Mouse (Mus musculus) mesoderm, embryonic 11.5 days (tissue): ENCODE measurements around the gene Tenm3.

ENCODE experiments used
- DNase-seq: peaks from one replicate; pipeline ENCODE4 v3.0.0-alpha.2; 2012; ENCODE audit warnings: low read depth, low spot score

Tenm3 gene

GRCm38 (mm10) chr8:48342321-48343066, 501.3 kb downstream of the Tenm3 start:
- peak; percentile 51 for DNase-seq

- no peak for DNase-seq
Observed at GRCm38 (mm10) chr8:48341692-48342091, 502.1 kb downstream of the Tenm3 start.

DNA sequence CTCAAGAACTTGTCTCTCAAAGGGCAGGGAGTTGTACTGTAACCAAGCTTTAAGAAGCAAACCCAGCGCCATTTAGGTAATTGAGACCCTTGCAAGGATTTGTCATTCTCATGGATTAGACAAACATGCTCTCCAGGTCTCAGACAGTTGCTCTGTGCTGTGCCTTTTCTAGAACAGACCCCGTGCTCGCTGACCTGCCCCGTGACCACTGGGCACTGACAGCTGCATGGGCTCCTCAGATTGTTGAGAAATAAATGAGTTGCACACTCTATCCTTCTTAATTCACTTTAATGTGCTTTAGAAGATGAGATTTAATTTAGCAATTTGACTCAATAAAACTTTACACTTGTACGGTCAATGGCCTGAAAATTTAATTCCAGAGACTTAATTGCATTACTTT, 502.5 kb downstream of the Tenm3 start:
- no peak for DNase-seq

DNA sequence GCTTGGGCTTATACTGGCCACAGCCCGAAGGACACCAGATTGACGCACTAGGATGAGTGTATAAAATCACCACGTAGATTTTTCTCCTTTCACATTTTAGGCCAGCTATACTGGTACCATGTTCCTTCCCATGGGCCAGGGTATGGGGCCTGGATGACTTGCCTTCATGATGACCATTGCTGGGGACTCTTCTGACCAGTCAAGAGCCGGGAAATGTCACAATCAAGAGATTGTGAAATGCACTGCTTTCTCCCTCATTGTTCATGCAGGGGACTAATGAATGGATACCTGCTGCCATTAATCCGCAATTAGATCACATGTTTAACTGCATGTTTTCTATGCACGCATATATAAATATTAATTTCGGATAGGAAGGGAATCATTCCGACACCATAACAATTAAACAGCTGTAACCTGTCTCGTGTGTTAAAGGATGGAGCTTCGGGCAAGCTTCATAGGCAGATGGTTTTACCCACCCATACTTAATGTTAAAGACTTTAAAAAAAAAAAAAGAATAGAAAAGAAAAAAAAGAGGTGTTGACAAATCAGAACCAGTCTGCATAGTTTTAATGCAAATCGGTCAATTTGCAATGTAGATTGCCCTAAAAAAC, 521.0 kb downstream of the Tenm3 start:
- DNase-seq: no peak

DNA sequence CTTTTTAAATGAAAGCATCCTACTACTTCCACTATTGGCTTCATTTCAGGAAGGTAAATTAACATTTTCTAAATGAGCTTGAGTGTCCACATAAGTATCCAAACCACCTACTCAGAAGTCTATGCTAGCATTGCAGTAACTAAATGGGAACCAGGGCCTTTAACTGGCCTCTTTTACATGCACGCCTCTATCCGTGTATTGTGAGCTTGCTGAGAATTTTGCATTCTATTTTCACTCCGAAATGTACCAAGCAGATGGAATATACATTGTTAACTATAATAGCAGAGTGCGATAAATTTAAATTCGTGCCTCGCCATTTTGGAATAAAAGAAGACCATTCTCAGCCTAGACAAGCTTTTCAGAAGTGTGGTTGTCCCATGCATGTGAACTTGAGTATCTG, 521.5 kb downstream of the Tenm3 start:
- no peak for DNase-seq

DNA sequence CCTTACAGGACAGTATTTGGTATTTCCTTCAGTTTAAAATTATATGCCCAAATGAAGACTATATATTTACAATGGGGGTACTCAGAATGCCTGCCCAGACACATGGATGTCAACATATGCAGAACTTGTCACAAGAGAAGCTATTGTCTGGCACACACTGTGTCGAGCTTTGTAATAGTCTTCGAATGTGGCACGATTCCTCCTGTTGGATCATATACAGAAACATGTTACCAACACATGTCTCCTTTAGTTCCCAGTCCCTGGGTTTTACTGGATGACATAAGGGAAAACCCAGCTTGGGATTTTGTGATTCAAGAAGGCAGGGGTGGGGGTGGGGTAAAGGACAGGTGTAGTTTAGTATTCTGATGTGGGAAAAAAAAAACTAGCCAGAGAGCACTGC, 524.1 kb downstream of the Tenm3 start:
- no peak for DNase-seq

GRCm38 (mm10) chr8:48317498-48317897, 526.3 kb downstream of the Tenm3 start:
- DNase-seq: no peak

- no peak for DNase-seq
Observed at GRCm38 (mm10) chr8:48315605-48316004, 528.1 kb downstream of the Tenm3 start.

DNA sequence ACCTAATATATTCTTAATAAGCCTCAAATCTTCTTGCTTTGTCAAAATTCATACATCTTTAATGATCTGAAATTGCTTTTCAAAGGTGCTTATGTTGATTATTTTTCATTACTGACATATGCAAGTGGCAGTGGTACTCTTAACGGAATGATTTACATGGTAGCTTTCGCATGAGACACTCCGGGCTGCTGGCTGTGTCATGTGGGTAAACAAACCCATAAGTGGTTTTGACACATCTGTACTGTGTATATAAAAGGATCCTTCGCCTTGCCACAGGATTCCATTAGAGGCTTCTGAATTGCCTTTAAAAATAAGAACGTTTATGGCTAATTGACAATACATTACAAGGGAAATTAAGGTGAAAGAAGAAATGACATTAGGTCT, 529.8 kb downstream of the Tenm3 start:
- DNase-seq: no peak

DNA sequence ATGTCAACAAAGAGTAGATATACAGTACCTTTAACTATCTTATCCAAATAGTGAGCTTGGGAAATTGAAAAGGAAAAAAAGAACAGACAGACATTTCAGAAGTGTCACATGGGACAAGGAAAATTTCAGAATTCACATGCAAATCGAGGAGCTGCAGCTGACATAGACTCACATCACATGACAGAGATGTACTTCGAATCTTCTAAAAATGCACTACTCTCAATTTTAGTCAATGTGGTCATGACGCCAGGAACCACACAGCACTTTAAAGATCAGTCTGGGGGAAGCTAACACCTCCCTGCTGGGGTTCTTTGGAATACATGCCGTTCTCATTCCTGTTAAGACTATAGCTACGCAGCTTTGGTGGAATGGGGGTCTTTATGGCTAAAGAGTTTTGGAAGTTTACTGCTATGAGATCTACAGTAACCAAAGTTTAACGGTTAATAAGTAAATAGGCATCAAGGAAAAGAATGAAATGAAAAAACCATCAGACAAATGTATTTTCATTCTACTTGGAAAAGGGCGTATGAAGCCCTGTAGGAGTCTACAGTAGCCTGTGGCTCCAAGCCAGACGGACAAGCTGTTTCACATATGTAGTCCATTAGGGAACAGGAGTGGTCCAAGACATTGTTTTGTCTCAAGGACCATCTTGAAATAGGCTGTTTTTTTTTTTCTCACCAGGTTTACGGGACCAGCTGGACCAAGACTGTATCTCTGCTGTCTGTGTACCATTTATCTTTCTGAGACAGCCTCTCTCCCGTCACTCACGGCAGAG, 530.4 kb downstream of the Tenm3 start:
- DNase-seq: peak; percentile 54

DNA sequence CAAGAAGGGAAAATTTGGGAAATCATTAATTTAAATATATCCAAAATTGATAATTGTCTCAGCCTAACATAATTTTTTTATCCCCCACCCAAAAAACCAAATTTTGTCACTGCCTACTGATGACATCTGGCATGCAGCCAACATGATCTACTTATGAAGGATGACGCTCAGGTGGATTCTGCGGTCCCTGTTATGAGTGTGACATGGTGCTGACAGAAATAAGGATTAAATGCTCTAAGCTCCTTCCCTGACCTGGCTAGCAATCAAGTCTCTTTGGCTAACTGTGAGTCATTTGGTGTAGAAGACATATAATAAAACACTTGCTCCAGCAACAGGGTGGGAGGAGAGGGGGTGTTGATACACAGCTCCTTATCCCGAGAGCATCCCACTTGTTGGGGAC, 532.0 kb downstream of the Tenm3 start:
- no peak for DNase-seq

DNA sequence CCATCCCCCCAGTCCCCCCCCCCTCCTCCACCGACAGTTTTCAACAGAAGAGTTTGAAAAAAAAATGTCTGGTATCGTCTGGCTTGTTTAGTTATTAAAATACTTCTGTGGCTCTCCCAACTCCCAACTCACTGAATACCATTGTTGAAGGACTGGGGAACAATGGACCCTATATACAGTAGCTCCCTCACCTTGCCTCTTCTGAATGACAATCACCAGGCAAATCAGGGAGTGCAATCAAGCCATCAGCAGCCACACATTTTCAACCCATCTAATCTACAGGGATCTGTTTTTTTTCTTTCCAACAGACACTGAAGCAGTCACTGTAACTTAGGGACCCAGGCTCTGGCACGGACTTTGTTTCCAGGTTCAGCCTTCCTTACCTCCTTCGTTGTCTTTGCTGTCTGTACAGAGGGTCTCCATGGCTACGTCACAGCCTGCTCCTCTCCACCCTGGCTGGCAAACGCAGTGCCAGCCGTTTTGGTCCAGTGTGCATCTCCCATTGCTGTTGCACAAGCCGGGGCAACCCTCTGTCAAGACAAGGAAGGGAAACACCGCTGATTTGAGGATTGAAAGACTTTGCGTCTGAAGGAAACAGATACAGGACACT, 533.4 kb downstream of the Tenm3 start:
- DNase-seq: no peak

DNA sequence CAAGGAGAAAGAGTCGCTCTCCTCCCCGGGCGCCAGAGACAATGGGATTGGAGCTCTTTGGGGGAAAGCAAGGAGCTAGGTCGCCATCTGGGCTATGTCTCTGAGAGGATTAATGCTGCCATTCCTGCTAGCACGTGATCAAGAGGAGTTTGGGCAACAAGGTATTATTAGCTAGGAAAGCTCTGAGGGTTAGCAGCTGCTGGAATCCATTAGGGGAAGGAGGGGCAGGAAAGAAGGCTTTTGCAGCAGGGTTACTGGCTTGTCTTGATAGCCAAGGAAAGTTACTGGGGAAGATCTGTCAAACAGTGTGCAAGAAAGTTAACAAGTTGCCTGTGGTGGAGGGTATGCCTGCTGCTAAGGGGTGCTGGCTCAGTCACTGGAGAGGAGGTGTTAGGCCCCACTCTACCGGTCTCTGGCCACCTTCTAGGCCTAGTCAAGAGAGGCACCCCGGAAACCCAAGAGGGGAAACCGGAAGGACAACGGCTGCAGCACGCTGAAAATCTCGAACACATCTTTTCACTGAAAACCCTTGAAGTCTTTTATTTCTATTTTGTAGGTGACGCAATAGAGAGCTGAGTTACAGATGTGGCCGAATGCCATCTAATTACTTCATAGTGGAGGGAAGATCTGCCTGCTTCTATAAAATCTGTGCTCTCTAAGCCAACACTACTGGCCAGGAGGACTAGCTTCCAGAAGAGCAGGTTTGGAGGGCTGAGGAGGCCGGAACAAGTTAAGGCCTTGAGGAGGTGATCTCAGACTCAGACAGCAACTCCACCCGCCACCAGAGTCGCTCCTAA, 534.4 kb downstream of the Tenm3 start:
- DNase-seq: peak; percentile 62

DNA sequence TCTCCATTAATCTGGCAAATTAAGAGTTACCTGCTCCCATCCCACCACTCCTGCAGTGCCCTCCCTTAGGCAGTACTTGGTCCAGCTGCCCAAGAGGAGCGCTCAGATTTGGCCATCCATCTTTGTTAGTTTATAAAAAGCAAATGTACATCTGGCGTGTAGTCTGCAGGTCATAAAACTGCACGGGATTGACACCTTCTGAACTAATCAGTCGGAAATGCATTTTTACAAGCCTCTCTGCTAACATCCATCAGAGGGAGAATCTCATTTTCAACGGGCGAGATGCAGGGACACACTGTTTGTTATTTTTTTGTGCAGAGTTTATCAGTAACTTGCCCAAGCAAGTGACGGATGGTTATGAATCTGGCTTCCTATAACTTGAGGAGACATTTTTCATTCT, 539.5 kb downstream of the Tenm3 start:
- no peak for DNase-seq

GRCm38 (mm10) chr8:48300613-48301037, 543.1 kb downstream of the Tenm3 start:
- no peak for DNase-seq

DNA sequence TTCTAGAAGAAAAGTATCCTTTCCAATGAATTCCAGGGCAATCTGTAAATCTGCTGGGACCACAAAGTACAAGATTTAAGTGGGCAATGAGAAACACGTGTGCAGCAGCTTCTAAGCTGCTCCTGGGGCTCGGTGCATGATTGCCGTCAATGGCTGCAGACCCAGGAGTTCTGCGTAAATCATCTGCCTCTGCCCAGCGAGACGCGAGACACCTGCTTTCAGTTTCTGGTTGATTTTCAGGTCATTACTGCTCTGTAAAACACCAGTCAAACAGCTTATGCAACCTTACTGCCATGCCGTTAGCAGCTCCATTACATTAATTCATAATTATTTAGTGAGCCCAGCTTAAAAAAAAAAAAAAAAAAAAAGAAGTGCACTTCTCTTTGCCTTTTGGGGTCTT, 543.7 kb downstream of the Tenm3 start:
- DNase-seq: peak; percentile 87

GRCm38 (mm10) chr8:48299341-48299740, 544.4 kb downstream of the Tenm3 start:
- DNase-seq: no peak

GRCm38 (mm10) chr8:48296371-48296770, 547.4 kb downstream of the Tenm3 start:
- DNase-seq: no peak

DNA sequence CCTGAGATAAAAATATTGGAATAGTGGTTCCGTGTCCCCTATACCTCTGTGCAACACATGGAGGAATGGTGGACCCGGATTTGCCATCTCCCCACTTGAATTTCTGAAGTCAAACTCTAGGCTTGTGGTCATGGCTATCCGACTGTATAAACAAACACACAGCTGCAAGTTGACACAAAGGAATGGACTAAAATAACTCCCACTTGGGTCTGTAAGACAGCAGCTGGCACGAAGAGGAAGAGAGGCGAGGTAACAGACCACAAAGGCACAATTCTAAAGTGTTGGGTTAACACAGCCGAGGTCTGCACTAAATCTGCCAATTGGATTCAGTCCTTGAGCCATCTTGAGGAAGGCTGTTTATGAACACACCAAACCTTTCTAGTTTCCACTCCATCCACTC, 548.2 kb downstream of the Tenm3 start:
- no peak for DNase-seq

DNA sequence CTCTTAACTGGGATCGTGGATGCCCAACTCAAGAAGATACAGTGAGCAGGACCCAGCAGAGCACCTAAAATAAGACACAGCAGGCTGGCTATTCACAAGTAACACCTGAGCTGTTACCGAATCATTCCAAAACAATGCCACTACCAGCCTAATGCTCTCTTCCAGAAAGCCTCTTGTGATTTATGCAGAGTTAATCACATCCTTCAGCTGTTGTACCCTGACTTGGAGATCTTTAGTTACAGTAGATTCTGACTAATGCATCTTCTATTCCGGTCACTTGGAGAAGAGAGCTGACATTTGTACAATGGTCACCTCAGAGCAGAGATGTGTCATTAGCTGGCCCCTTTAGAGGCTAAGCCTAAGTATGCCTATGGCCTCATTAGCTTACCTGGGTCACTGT, 550.0 kb downstream of the Tenm3 start:
- no peak for DNase-seq

DNA sequence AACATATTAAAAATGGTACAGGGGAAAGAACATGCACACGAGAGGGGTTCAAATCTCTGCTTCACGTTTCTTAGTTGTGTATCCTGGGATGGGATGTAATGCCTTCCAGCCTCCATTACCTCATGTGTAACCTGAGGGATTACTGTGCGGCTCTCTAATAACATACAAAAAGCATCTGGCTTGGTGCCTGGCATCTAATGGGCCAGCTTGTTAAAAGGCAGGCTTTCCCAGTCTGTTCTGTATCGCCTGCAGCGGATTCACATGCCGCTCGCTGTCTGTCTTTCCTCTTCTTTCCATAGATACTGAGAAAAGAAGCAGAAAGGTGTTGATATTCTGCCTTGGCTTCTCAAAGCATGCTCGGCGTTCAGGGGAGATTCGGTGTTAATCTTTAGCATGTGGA, 558.3 kb downstream of the Tenm3 start:
- no peak for DNase-seq

DNA sequence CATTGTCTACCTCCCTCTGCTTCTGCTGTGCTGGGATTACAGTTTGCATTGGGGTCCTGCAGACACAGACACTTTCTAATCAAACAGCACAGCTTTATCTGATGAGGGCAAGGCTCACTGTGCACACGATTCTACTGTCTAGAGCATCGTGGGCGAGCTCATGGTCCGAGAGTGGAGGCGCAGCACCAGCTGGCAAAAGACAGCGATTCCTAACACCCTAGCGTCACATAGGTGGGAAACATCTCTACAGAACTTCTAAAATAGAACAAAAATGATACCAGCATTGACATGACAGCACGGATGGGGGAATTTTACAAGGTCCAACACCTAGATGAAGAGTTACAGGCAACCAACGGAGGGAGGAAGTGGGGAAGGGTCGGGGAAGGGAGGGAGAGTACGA, 561.9 kb downstream of the Tenm3 start:
- DNase-seq: no peak
